Mouse (Mus musculus): ENCODE measurements around the gene Abl2. TPM values are rescaled to one million over a fixed set of nuclear protein-coding genes. Genes with fewer than 3 reads are reported as not detected.
"Not testable (repeated sequence)": the region's sequence is repeated elsewhere in the genome, so short reads cannot be mapped to it uniquely, and the experiment has no call there.

Gene Abl2
- polyA plus RNA-seq, 2 experiments = 1.2 to 1.6 TPM

DNA sequence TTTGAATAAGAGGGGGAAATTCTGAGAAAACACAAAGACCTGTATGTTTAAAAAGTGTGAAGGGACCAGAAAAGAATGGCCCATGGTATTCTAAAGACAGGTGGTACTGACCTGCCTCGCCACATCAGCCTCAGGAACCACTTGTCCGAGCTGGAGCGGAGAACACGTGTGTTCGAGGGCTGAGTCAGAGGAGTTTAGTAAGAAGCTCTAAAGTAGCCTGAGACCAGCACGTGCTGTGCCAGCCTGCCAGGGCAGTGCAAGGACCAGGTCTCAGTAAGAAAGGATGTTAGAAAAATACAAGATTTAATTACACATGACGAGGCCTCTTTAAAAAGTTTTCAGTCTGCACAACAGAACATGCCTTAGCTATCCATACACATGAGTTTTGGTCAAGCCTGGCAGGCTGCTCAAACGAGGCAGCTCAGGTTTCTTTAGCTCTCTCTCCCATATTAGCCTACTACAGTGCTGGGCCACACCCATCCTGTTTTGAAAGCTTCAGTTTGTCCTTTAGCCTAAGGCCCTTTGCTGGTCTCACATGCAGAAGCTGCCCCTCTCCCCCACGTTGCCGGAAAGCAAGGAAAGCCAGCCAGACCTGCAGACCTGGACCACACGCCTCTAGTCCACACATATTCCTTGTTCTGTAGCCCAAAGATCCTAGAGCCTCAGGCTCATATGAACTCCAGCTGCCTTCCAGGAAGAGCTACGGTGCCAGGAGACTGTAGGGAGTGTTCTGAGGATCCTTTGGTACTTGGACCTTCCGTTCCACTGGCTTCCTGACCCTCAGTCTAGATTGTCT lies 96.3 kb downstream of the Abl2 start:
- WGBS (ENCODE audit: insufficient replicate concordance) = 65% methylated on average over 13 of the region's 13 CpGs
- Histone ChIP-seq H3K27me3 (ENCODE audit: control insufficient read depth, insufficient read depth, low read length) (no peaks in the 10 kb centered on the region), H3K9me3 (ENCODE audit: control insufficient read depth, low read length) (no peaks in the 10 kb centered on the region), H3K4me1 (replicated peaks; ENCODE audit: control insufficient read depth in 2 of 2, insufficient read depth in 2 of 2, low read length in 1 of 2) (peaks cover 0 to 3% of the 10 kb centered on the region in 2 experiments; a peak in 2 of 4 replicates), H3K27ac (no peak overlapping the region), H3K36me3 (replicated peaks; ENCODE audit: control insufficient read depth, insufficient read depth, low read depth) (no peaks in the 10 kb centered on the region), H3K4me3 (ENCODE audit: insufficient read depth in 1 of 2, low read depth in 2 of 2, low read length in 2 of 2) (no peak overlapping the region), H3K4me2 (ENCODE audit: low read depth) (no peak overlapping the region), H3K9ac (replicated peaks) (no peak overlapping the region)
- ATAC-seq (ENCODE audit: insufficient read depth) (no peak), DNase-seq (ENCODE audit: low read depth in 3 of 3, low spot score in 3 of 3) (no peak)
- no peak for TF ChIP-seq CTCF (IDR thresholded peaks at IDR 0.05; ENCODE audit: low read depth)
- TF ChIP-seq EP300 (IDR thresholded peaks at IDR 0.05; ENCODE audit: low read depth) = no peak

GRCm38 (mm10) chr1:156657523-156657922 lies 98.9 kb downstream of the Abl2 start:
- 63% methylated on average over 4 of the region's 4 CpGs for WGBS (ENCODE audit: insufficient replicate concordance)
- no peak for DNase-seq (ENCODE audit: low read depth in 3 of 3, low spot score in 3 of 3)

DNA sequence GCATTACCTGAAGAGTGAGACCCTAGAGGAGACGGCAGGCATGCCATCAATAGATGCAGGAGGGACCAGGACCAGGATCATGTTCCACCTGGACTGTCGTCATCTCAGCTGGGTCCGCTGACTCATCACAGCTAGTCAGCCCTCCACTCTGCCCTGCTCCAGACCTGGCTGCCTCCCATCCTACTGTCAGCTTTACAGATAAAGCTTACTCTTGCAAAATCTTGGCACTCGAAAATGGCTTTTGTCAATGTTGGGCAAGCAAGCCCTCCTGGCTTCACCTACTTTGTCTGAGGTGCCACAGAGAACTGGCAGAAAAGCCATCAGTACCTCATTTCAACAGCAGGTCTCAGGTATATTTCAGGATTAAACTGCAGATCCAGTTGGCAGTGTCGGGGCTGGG lies 100.1 kb downstream of the Abl2 start:
- no peak overlapping the region for H3K9ac ChIP-seq (replicated peaks)
- H3K4me2 ChIP-seq (ENCODE audit: low read depth) = no peak overlapping the region
- no peak for DNase-seq (ENCODE audit: low read depth in 3 of 3, low spot score in 3 of 3)
- H3K4me3 ChIP-seq (ENCODE audit: insufficient read depth in 1 of 2, low read depth in 2 of 2, low read length in 2 of 2) = no peak overlapping the region
- no peaks in the 10 kb centered on the region for H3K36me3 ChIP-seq (replicated peaks; ENCODE audit: control insufficient read depth, insufficient read depth, low read depth)
- no peak for ATAC-seq (ENCODE audit: insufficient read depth)
- no peaks in the 10 kb centered on the region for H3K9me3 ChIP-seq (ENCODE audit: control insufficient read depth, low read length)
- 67% methylated on average over 5 of the region's 5 CpGs for WGBS (ENCODE audit: insufficient replicate concordance)
- peaks cover 0 to 3% of the 10 kb centered on the region in 2 experiments; a peak in 2 of 4 replicates for H3K4me1 ChIP-seq (replicated peaks; ENCODE audit: control insufficient read depth in 2 of 2, insufficient read depth in 2 of 2, low read length in 1 of 2)
- H3K27ac ChIP-seq = no peak overlapping the region
- H3K27me3 ChIP-seq (ENCODE audit: control insufficient read depth, insufficient read depth, low read length) = no peaks in the 10 kb centered on the region
- TF ChIP-seq CTCF (IDR thresholded peaks at IDR 0.05; ENCODE audit: low read depth) (no peak), EP300 (IDR thresholded peaks at IDR 0.05; ENCODE audit: low read depth) (no peak)

More at GRCm38 (mm10) chr1:156657523-156657922, 98.9 kb downstream of the Abl2 start:
- no peak overlapping the region for H3K4me2 ChIP-seq (ENCODE audit: low read depth)
- no peak overlapping the region for H3K27ac ChIP-seq
- H3K36me3 ChIP-seq (replicated peaks; ENCODE audit: control insufficient read depth, insufficient read depth, low read depth) = no peaks in the 10 kb centered on the region
- H3K9me3 ChIP-seq (ENCODE audit: control insufficient read depth, low read length) = no peaks in the 10 kb centered on the region
- H3K27me3 ChIP-seq (ENCODE audit: control insufficient read depth, insufficient read depth, low read length) = no peaks in the 10 kb centered on the region
- TF ChIP-seq EP300 (IDR thresholded peaks at IDR 0.05; ENCODE audit: low read depth) = no peak
- TF ChIP-seq CTCF (IDR thresholded peaks at IDR 0.05; ENCODE audit: low read depth) = no peak
- ATAC-seq (ENCODE audit: insufficient read depth) = peak; percentile 67
- H3K4me1 ChIP-seq (replicated peaks; ENCODE audit: control insufficient read depth in 2 of 2, insufficient read depth in 2 of 2, low read length in 1 of 2) = peaks cover 0 to 3% of the 10 kb centered on the region in 2 experiments; a peak in 2 of 4 replicates
- no peak overlapping the region for H3K4me3 ChIP-seq (ENCODE audit: insufficient read depth in 1 of 2, low read depth in 2 of 2, low read length in 2 of 2)
- no peak overlapping the region for H3K9ac ChIP-seq (replicated peaks)

DNA sequence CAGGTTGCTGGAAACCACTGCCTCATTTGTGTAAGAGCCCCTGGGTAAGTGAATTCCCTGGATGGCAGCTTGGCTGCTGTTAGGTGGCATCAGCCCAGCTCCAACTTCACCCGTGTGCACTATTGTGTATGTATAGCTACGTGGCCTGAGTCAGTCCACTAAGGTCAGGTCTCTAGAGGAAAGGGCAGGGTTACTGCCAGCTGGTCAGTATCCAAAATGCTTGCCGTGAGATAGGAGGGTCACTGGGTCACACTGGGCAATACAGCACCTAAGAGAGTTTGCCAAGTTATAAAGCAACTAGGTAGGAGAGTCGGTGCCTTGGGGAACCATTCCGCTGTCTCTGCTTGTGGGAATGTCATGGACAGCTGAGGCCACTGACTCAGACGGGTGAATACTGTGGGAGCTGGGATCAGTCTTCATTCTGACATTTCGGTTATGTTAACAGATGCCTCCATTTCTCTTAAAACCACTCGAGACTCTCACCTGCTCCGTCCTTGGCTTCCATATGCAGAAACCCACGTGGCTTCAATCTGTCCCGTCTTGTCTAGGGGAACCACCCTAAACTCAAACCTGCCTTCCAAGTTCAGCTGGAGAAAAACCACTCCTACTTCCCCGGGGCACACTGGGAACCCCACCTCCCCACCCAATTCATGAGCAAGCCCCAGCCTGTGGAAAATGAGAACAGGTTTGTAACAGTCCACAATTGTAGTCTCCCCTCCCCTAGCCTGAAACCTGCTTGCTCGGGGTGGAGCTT lies 101.5 kb downstream of the Abl2 start:
- ATAC-seq (ENCODE audit: insufficient read depth) (peak; percentile 29; the same call in 1 of the 2 replicates), DNase-seq (ENCODE audit: low read depth in 3 of 3, low spot score in 3 of 3) (no peak)
- Histone ChIP-seq H3K4me2 (ENCODE audit: low read depth) (no peak overlapping the region), H3K4me1 (replicated peaks; ENCODE audit: control insufficient read depth in 2 of 2, insufficient read depth in 2 of 2, low read length in 1 of 2) (peaks cover 0 to 3% of the 10 kb centered on the region in 2 experiments; a peak in 2 of 4 replicates), H3K9ac (replicated peaks) (no peak overlapping the region), H3K4me3 (ENCODE audit: insufficient read depth in 1 of 2, low read depth in 2 of 2, low read length in 2 of 2) (no peak overlapping the region), H3K27me3 (ENCODE audit: control insufficient read depth, insufficient read depth, low read length) (no peaks in the 10 kb centered on the region), H3K36me3 (replicated peaks; ENCODE audit: control insufficient read depth, insufficient read depth, low read depth) (no peaks in the 10 kb centered on the region), H3K9me3 (ENCODE audit: control insufficient read depth, low read length) (no peaks in the 10 kb centered on the region), H3K27ac (no peak overlapping the region)
- WGBS (ENCODE audit: insufficient replicate concordance) = 58% methylated on average over 13 of the region's 13 CpGs
- TF ChIP-seq EP300 (IDR thresholded peaks at IDR 0.05; ENCODE audit: low read depth) = no peak
- TF ChIP-seq CTCF (IDR thresholded peaks at IDR 0.05; ENCODE audit: low read depth) = no peak

DNA sequence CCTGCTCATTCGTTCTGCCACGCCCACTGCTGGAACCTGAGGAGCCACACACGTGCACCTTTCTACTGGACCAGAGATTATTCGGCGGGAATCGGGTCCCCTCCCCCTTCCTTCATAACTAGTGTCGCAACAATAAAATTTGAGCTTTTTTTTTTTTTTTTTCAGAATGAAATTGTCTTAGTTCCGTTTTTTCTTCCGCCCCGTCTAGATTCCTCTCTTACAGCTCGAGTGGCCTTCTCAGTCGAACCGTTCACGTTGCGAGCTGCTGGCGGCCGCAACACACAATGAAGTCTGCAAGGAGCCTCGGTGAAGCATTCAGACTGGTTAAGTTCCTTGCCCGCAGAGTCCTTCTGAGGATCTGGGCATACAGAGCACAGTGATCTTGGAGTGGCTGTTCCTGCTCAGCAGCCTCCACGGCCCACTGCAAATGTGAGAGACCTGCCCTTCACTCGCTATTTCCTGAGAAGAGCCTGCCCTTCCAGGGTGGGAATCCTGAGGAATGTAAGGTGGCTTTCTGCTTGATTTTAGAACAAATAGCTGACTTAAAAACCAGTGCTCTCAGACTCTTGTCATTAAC lies 102.2 kb downstream of the Abl2 start:
- not testable (repeated sequence) for H3K4me1 ChIP-seq (replicated peaks; ENCODE audit: control insufficient read depth in 2 of 2, insufficient read depth in 2 of 2, low read length in 1 of 2); H3K27me3 ChIP-seq (ENCODE audit: control insufficient read depth, insufficient read depth, low read length); H3K9me3 ChIP-seq (ENCODE audit: control insufficient read depth, low read length); DNase-seq (ENCODE audit: low read depth in 3 of 3, low spot score in 3 of 3); H3K4me2 ChIP-seq (ENCODE audit: low read depth); ATAC-seq (ENCODE audit: insufficient read depth); H3K36me3 ChIP-seq (replicated peaks; ENCODE audit: control insufficient read depth, insufficient read depth, low read depth); H3K27ac ChIP-seq; H3K4me3 ChIP-seq (ENCODE audit: insufficient read depth in 1 of 2, low read depth in 2 of 2, low read length in 2 of 2); H3K9ac ChIP-seq (replicated peaks)
- 62% methylated on average over 15 of the region's 21 CpGs for WGBS (ENCODE audit: insufficient replicate concordance)

Data from liver, embryonic 14.5 days (tissue).